Mouse (Mus musculus) liver, adult (tissue): ENCODE results near the gene Cyp2w1.

Experiments
- GATA4 ChIP-seq: IDR thresholded peaks from 2 replicates; pipeline ENCODE4 v1.6.1; 2014; ENCODE audit warnings: mild to moderate bottlenecking, low read length; ENCODE audit not compliant: insufficient replicate concordance

Cyp2w1 gene

GRCm38 (mm10) chr5:139325395-139325966, 26.9 kb upstream of the Cyp2w1 start, which contains the start of gene Adap1:
Gene Adap1, minus strand, starts transcription at chr5:139325622.
- no peak for TF ChIP-seq GATA4

GRCm38 (mm10) chr5:139326111-139326696, 26.2 kb upstream of the Cyp2w1 start:
- no peak for TF ChIP-seq GATA4

GRCm38 (mm10) chr5:139326986-139327633, 25.3 kb upstream of the Cyp2w1 start:
- TF ChIP-seq GATA4 = no peak

- TF ChIP-seq GATA4 = no peak
These were observed 24.8 kb upstream of the Cyp2w1 start for GRCm38 (mm10) chr5:139327634-139328020.

GRCm38 (mm10) chr5:139330766-139331165, 21.7 kb upstream of the Cyp2w1 start:
- no peak for TF ChIP-seq GATA4

- no peak for TF ChIP-seq GATA4
These were observed 20.7 kb upstream of the Cyp2w1 start for GRCm38 (mm10) chr5:139331742-139332141.

- peak; percentile 59; the same call in 1 of the 2 replicates for TF ChIP-seq GATA4
These were observed 19.7 kb upstream of the Cyp2w1 start for GRCm38 (mm10) chr5:139332590-139333272.

- TF ChIP-seq GATA4 = no peak
These were observed 19.0 kb upstream of the Cyp2w1 start for GRCm38 (mm10) chr5:139333301-139334013.

- no peak for TF ChIP-seq GATA4
These were observed 16.8 kb upstream of the Cyp2w1 start for GRCm38 (mm10) chr5:139335634-139336033.

GRCm38 (mm10) chr5:139337826-139338370, 14.5 kb upstream of the Cyp2w1 start:
- no peak for TF ChIP-seq GATA4

GRCm38 (mm10) chr5:139338403-139338802, 14.0 kb upstream of the Cyp2w1 start:
- no peak for TF ChIP-seq GATA4

- no peak for TF ChIP-seq GATA4
These were observed 13.5 kb upstream of the Cyp2w1 start for GRCm38 (mm10) chr5:139338891-139339290.

- no peak for TF ChIP-seq GATA4
These were observed 8.3 kb upstream of the Cyp2w1 start for GRCm38 (mm10) chr5:139344021-139344686.

- TF ChIP-seq GATA4 = peak; percentile 52; the same call in 1 of the 2 replicates
These were observed 7.6 kb upstream of the Cyp2w1 start for GRCm38 (mm10) chr5:139344687-139345363.
